9 mouse cellular contexts compared by ENCODE assay signal in genomic region chr8:126975706-126976105, GRCm38 (mm10). TPM values are rescaled to one million over a fixed set of nuclear protein-coding genes. Genes with fewer than 3 reads are reported as not detected.
A peak's percentile ranks its signal among the peaks of the same experiment; 100 is the strongest.
DNase-seq lines count a peak whose midpoint lies in the region; ATAC-seq lines count a peak whose summit lies in the region.
"Had no signal": no experiment of that assay in that cellular context is flagged by ENCODE, and none has a peak within 500 bp of the region (broad histone marks: within the 10 kb centered on the region; RNA-seq: fewer than 3 reads in every experiment).

No protein-coding gene starts in this region.

- intact Hi-C loops in gastrocnemius, postnatal 14 days (cut with DNase I; ENCODE audit: low total_unique reads), result no loop called here

- no peaks in the 10 kb centered on the region for H3K9me3 ChIP-seq in midbrain, embryonic 14.5 days (ENCODE audit: control insufficient read depth, low read length)
- H3K9me3 ChIP-seq in midbrain, embryonic 10.5 days (replicated peaks), result no peaks in the 10 kb centered on the region
- H3K9me3 ChIP-seq: hindbrain, embryonic 15.5 days had no signal

- no peaks in the 10 kb centered on the region for H3K36me3 ChIP-seq in midbrain, embryonic 14.5 days (ENCODE audit: control insufficient read depth, insufficient read depth, low read length)
- H3K36me3 ChIP-seq in midbrain, embryonic 10.5 days, result no peaks in the 10 kb centered on the region
- H3K36me3 ChIP-seq: hindbrain, embryonic 15.5 days had no signal

- DNase-seq in gastrocnemius, adult 18-20 months (ENCODE audit: low spot score), result peak; percentile 53
- DNase-seq in gastrocnemius, postnatal 14 days, result no peak
- peak; percentile 88 for DNase-seq in midbrain, embryonic 14.5 days
- no peak for DNase-seq in midbrain, embryonic 10.5 days (ENCODE audit: low spot score)
- DNase-seq in c-Kit-positive CD71-positive TER-119-positive erythroid progenitor cells, embryonic 14.5 days (ENCODE audit: low spot score), result peak; percentile 61
- peak; percentile 78 for DNase-seq in retina, postnatal 1 day
- no peak for DNase-seq in yolk sac, embryonic 10.5 days (ENCODE audit: low spot score)
- DNase-seq in ovary, postnatal 36 days (ENCODE audit: low spot score), result no peak

- no peaks in the 10 kb centered on the region; the same call in 1 of the 2 replicates for H3K4me1 ChIP-seq in midbrain, embryonic 14.5 days (ENCODE audit: control insufficient read depth, insufficient read depth, low read length)
- peaks cover 12% of the 10 kb centered on the region for H3K4me1 ChIP-seq in midbrain, embryonic 10.5 days

- no peak for ATAC-seq in midbrain, embryonic 14.5 days (ENCODE audit: low FRiP score, low TSS enrichment)

- H3K4me2 ChIP-seq in midbrain, embryonic 14.5 days (ENCODE audit: low read length), result no peak overlapping the region
- H3K4me2 ChIP-seq: hindbrain, embryonic 15.5 days had no signal

- H3K9ac ChIP-seq in midbrain, embryonic 14.5 days (replicated peaks; ENCODE audit: low read length), result no peak overlapping the region
- H3K9ac ChIP-seq: hindbrain, embryonic 15.5 days had no signal

- WGBS in midbrain, embryonic 14.5 days, result 13% methylated on average over 1 of the region's 1 CpGs
- 29% methylated on average over 1 of the region's 1 CpGs for WGBS in midbrain, embryonic 10.5 days

- H3K27me3 ChIP-seq in midbrain, embryonic 14.5 days (ENCODE audit: control insufficient read depth, insufficient read depth, low read length), result peaks cover 3% of the 10 kb centered on the region; the same call in 1 of the 2 replicates
- peaks cover 30% of the 10 kb centered on the region for H3K27me3 ChIP-seq in midbrain, embryonic 10.5 days (ENCODE audit: low read depth, poor library complexity, severe bottlenecking)

- no peak overlapping the region for H3K4me3 ChIP-seq in midbrain, embryonic 14.5 days (replicated peaks; ENCODE audit: low read depth, low read length)
- H3K4me3 ChIP-seq in midbrain, embryonic 10.5 days, result no peak overlapping the region
- H3K4me3 ChIP-seq: hindbrain, embryonic 15.5 days had no signal

- H3K27ac ChIP-seq in midbrain, embryonic 14.5 days (replicated peaks; ENCODE audit: low read depth, low read length), result 0 out of 2 replicates have a peak overlapping the region, but pooled peaks have one; percentile 26
- H3K27ac ChIP-seq in midbrain, embryonic 10.5 days (replicated peaks), result no peak overlapping the region
- H3K27ac ChIP-seq: hindbrain, embryonic 15.5 days had no signal

RNA-seq across cellular contexts. Expression of gene Rbm34, which starts 4.8 kb away (rescaled TPM):
- total RNA-seq in gastrocnemius, adult 18-20 months (2021), result 1 to 10 TPM; 4.4 to 6.2 TPM
- 1 to 10 TPM; 4.6 to 5.6 TPM for total RNA-seq in gastrocnemius, postnatal 14 days (2021)
- 25.5 and 28.1 TPM in 2 replicates for polyA plus RNA-seq in midbrain, embryonic 14.5 days (2014; fragmentation: Nextera tagmentation; extraction: Ambion mirVana)
- polyA plus RNA-seq in midbrain, embryonic 10.5 days (2016; fragmentation: Nextera tagmentation; extraction: Ambion mirVana), result 23.8 and 25.3 TPM in 2 replicates

RNA-seq across cellular contexts. Expression of gene Tomm20, which starts 30.1 kb away (rescaled TPM):
- 100 to 1,000 TPM in 1 of 2 experiments, 10 to 100 TPM in 1; 98.0 to 115 TPM for total RNA-seq in gastrocnemius, adult 18-20 months (2021)
- 100 to 1,000 TPM in 1 of 2 experiments, 10 to 100 TPM in 1; 89.7 to 106 TPM for total RNA-seq in gastrocnemius, postnatal 14 days (2021)
- 205 and 220 TPM in 2 replicates for polyA plus RNA-seq in midbrain, embryonic 14.5 days (2014; fragmentation: Nextera tagmentation; extraction: Ambion mirVana)
- 252 and 285 TPM in 2 replicates for polyA plus RNA-seq in midbrain, embryonic 10.5 days (2016; fragmentation: Nextera tagmentation; extraction: Ambion mirVana)

Comparison
In these comparisons a context has a peak if more than half of its experiments do, and no peak if none do; other contexts are left out.
1. DNase-seq: peak in gastrocnemius, adult 18-20 months (single experiment), midbrain, embryonic 14.5 days (single experiment), c-Kit-positive CD71-positive TER-119-positive erythroid progenitor cells, embryonic 14.5 days (single experiment) and retina, postnatal 1 day (single experiment); none in gastrocnemius, postnatal 14 days (single experiment), midbrain, embryonic 10.5 days (single experiment), yolk sac, embryonic 10.5 days (single experiment) and ovary, postnatal 36 days (single experiment).